Mouse (Mus musculus): ENCODE data around the gene Lrrk1.

Lrrk1 gene

DNA sequence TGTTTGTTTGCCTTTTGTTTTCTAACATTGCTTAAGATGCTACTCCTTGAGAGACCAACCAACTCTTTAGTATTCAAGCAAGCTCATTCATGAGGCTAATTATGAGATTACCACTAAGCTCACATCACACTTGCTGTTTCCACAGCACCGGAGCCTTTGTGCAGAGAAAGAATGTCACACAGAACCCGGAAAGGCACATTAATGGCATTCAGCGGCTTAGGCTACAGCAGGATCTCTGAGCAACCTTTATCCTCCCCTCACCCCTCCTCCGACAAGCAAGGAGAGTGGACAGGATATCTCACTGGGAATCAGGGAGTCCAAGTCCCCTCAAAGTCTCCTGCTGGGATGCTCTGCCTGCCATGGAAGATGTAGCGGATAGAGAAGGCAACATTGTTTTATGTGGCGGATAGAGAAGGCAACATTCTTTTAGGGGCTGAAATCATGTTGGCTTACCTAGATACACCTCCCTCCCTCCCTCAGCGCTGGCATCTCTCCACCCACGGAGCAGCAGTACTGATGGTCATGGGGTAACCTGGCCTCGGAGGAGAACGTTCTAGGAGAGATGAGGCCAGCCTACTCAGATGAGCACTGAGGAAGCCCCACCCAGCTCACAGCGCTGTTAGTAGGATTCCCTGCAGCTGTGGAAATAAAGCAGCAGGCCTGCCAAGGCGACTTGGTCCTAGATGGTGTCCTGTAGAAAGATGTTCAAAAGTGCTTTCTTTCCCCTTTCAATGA is 91.1 kb downstream of the Lrrk1 start:
- DNase-seq: no peak

DNA sequence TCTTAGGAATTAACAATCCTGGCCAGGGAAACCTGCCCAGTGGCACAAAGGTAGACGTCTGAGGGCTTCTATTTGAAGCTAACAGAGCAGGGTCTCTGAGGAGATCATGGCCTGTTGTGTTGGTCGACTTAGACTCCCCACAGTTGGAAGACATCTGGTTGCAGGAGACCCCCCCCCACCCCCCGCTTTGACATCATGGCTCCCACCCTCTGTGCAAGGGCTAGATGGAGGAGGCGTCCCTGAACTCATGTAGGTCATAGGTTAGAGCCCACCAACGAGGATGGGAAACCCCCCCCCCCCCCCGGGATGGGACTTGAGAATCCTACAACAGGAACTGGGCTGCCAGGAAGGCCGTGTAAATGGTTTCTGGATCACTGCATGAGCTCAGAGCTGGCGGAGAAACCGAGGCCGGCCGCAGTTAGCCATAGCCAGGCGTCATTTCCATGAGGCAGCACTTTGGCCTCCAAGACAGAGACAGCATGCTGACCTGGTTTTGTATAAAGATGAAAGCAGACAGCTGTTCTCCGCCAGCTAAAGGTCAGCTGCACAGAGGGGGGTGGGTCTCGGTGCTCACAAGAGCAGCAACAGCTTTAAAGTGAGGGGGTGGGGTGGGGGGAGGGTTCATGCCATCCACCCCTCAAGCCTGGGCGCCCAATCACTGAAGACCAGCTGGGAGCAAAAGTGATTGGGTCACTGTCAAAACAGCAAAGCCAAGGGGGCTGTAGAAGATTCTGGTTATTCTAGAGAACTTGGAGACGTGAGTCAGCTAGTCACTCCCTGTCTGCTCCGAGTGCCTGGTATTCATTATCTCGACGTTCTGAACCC is 95.4 kb downstream of the Lrrk1 start:
- no peak for DNase-seq

DNA sequence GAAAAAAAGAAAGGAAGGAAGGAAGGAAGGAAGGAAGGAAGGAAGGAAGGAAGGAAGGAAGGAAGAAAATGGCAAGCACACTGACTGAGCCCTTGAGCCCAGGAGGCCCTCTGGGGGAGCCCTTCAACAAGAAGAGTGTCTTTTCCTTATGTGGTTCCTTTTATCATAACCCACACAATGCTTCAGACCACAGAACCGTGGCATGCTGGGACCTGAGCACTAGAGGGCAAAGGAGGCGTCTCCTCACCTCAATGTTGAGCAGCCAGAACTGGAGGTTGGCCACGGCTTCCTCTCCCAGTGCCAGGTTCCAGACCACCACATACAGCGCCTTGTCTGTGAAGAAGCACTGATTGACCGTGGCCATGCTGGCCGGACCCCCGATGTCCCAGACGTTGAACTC is 96.1 kb downstream of the Lrrk1 start:
- no peak for DNase-seq

DNA sequence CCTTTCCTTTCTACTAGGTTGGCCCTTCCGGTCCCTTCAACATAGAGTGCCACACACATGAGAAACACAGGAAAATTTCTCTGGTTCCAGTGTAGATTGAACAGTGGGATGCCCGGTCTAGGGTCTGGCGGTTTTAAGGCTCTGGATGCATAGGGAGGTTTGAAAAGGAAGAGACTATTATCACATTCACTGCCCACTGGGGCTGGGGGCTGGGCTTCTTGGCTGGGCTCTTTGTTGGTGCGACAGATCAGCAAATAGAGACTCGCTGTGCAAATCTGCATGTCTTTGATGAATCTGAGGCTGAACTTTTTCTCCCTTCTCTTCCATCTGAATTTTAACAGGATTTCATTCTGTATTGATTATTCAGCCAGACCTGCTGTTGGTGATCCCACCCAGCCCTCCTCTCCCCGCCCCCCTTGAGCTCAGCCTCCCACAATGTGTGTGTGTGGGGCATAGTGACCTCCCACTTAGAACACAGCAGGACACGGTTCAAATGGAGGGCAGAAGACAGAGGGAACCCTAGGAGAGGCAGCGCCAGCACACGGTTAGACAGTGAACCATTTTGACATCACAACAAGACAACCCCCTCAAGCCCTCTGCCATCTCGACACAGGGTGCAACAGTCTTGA is 105.1 kb downstream of the Lrrk1 start:
- no peak for DNase-seq

DNA sequence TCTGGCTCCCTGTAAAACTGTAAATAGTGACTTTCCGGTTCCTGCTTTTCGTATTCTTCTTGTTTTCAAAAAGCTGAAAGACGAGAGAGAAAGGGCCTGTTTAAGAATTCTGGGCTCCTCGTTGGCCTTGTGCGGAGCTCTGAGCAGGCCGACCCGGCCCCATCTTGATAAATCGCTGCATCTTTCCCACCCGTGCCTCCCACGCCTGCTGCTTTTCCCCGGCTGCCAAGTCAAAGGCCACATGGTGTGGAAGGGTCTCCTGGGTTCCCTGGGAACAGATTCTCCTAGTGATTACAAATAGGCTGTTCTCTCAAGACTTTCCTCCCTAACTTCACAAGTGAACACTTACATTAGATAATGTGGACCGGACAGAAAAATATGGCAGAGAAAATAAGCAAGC is 105.9 kb downstream of the Lrrk1 start:
- DNase-seq: no peak

DNA sequence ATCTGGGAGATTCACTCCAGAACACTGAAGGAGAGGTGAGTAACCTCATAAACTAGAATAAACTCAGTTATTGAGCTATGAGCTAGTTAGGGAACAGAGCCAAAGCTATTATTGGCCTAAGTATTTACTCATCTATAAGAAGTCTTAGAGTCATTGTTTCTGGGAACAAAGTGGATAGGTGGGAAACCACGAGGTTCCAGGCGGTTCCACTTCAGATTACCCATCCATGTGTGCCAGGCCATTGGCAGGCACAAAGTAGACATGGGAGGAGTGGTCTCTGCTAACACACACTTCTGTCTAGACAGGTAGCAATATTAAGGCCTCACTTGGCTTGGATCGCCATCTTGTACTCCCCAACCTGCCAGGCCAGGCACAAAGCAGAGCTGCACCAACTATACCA is 110.1 kb downstream of the Lrrk1 start:
- no peak for DNase-seq

DNA sequence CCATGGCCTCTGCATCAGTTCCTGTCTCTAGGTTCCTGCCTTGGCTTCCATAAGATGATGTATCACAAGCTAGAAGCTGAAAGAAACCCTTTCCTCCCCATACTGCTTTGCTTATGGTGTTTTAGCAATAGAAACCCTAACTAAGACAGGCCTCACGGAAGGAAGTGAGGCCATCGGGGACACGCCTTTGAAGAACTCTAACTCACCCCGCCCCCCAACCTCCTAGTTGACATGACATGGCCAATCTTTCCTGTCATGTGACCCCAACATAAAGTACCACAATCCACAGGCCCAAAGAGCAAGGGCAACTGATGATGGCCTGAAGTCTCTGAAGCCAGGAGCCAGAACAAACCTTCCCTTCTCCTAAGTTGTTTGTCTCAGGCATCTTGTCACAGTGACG is 114.7 kb downstream of the Lrrk1 start:
- DNase-seq: no peak

DNA sequence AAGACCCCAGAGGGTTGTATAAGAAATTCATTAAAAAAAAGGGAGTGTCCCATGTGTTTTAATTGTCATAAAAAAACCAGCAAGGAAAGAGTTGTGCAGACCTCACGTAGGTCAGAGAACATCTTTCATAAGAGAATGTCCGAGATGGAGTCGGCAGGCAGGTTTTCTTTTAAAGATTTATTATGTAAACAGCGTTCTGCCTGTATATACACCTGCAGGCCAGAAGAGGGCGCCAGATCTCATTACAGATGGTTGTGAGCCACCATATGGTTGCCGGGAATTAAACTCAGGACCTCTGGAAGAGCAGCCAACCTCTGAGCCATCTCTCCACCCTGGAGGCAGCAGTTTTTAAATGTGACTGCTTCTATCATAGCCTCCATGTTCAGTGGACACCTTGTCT is 116.9 kb downstream of the Lrrk1 start:
- no peak for DNase-seq

DNA sequence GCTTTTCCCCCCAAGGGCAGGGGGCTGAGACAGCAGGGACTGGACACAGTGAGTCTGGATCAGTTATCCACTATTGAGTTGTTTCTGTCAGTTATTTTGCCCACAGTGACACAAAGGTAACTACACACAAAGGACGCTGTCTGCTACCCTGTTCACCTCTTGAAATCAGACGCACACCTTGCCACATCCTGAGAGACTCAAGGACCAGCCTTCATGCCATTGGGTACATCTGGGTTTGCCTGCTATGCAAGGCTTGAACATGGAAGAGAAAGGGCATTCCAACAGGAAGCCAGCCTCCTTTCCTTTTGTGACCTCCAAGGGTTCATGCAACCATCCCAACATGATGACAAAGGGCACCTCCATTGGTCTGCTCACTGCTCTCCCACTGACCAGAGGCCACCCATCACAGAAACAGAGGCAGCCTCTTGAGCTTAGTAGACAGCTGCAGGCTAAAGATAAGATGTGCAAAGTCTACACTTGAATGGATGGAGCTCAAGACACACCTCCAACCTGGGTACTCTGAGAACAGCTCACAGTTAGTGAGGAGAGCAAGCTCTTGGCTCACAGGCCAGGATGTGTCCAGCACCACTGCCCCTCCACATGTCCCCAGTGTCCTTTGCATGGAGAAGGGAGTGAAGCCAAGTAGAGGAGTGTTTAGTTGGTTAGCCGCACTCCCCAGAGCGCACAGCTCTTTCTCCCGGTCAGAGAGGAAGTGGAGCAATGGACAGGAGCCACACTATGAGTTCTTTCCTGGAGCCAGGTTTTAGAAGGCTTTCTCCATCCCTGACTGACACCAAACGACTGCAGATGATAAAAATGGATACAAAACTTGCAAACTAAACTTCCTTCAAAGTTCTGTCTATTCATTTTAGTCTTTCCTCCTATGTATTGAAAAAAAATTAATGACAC is 121.0 kb downstream of the Lrrk1 start:
- DNase-seq: no peak

DNA sequence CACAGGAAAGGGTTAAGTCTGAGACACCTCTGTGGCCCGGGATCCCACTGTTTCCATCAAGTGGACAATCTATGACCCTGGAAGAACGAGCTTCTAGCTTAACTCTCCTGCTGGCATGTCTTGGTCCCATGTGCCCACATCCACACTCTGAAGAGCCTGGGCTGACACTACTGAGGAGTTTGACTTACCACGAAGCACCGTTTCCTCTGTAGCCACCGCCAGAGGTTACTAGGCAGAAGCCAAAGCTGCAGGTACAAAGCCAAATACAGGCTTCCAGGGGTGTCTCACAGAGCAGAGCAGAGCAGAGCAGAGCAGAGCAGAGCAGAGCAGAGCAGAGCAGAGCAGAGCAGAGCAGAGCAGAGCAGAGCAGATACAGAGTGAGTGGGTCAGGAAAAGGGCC is 124.7 kb downstream of the Lrrk1 start:
- no peak for DNase-seq

DNA sequence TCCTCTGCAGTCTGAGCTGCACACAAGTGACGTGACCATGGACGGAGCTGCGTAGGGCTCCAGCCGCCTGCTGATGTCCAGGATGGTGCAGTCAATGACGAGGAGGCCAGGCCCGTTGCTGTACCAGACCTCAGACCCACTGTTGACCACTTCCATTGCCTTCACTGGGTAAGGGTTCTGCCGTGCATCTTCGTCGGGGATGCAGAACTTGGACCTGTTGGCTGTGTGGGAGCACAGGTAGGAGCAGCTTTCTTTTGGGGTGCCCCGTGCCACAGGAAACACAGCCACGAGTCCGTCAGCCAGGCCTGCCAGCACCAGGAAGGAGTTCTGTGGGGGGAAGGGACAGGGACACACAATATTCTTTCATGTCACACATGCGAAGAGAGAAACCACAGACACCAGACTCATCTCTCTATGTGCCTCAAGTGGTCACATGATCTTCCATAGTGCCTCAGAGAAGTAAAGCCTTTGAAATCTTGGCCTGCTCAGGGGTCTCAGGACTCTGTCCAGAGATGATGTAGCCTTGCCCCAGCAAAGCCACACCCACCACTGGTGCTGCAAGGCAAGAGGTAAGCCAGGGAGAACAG is 125.5 kb downstream of the Lrrk1 start:
- no peak for DNase-seq

DNA sequence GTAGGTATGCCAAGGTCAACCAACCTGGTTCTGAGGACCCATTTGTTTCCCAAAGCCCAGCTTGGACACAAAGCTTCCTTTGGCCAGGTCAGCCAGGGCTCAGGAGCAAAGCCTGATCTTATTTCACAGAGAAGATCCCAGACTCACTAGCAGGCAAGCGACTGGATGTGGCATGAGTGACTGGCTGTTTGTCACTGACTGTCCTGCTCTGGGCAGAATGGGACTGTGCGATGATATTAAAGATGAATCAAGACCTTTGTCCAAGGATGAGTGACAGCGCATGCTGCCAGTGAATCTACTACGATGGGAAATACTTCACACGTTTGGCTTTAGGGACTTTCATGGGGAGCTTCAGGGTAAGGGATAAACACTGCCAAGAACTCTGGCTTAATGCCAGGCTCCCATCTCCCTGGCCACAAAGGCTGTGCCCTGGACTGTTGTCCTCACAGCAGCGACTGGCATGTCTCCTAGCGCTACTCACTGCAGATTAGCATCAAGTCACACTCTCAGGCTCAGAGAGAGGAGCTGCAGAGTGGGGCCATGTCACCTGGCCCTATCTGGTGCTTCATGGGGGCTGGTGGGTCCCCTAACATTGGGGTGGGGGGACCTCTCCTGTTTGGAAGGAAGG is 127.3 kb downstream of the Lrrk1 start:
- DNase-seq: no peak

DNA sequence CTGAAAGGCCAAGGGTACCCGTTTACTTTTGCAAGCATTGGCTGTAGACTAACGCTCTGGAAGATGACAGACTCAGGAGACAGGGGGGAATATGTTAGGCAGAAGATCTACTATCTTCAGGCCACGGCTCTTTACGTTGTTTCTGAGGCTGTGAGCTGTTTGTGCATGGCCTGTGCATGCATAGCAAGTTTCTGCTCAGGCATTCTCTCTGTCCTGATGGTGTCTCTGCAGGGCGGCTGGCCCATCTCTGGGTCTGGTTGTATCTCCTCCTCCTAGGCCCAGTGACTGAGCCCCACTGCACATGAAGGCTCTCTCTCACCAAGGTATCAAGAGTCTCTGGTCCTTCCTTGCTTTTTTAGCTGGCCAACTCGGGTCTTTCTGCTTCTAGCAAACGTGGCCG is 127.9 kb downstream of the Lrrk1 start:
- no peak for DNase-seq

DNA sequence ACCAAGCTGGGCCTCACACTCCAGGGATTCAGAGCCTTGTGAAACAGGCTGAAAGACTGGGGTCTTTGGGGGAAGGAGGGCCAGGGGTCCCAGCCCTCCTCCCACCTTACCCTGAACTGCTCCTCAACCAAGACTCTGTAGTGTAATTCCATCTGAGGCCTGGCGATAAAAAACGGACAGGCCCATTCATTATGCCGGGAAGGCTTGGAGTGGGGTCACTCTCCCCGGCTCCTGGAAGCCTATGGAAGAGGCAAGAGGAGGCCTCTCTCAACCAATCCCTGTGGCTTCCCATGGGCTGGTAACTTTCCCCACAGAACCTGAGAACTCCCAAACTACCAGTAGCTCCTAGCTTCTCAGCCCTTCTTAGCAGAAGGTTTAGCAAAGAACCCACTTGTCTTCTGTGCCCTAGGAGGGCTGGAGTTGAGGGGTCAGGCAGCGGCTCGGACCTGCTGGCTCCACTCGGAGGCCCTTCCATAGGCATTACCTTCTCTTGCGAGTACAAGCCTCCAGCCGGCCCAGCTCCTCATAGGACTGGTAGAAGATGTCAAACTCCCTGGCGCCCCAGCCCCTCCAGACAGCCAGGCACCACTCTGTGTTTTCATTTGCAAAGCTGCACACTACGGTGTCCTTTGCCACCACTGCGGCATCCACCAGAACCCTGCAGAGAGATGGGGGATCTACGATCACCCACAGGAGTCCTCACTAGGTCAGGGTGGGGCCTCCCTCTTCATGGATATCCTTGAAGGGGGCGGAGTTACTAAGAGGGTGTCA is 128.5 kb downstream of the Lrrk1 start:
- DNase-seq: no peak

DNA sequence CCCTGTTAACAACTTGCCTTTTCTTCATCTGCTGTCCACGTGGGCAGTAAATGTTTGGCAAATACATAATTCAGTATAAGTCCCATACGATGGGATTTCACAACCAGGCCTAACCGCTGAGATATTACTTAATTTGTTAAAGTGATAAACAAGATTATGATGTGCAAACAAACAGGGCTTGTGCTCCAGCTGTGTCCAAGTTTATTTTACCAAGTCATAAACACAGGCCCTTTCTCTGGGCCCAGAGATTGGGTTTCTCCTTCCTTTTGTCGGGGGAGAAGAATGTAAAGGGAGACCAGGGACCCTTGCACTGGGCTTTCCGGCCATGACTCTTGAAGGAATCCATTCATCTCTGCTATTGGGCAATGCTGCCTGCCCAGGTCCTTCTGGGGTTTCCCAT is 129.2 kb downstream of the Lrrk1 start:
- no peak for DNase-seq

DNA sequence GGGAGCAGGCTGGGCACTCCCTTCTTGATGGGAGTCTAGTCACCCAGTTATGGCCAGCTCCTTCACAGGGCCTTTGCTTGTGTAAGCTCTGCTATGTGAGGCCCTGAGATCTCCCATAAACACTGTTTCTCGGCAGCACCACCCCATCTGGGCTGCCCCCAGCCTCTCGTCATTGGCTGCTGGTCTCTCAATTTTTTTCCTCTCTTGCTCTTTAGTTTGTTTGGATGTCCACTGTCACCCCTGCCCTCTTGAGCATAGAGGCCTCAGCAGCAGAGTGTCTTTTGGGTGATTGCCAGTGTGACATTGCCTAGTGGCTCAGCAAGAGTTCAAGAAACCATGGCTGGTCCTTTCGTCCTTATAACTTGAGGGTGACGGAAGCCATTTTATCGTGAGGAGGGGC is 130.9 kb downstream of the Lrrk1 start:
- DNase-seq: no peak

DNA sequence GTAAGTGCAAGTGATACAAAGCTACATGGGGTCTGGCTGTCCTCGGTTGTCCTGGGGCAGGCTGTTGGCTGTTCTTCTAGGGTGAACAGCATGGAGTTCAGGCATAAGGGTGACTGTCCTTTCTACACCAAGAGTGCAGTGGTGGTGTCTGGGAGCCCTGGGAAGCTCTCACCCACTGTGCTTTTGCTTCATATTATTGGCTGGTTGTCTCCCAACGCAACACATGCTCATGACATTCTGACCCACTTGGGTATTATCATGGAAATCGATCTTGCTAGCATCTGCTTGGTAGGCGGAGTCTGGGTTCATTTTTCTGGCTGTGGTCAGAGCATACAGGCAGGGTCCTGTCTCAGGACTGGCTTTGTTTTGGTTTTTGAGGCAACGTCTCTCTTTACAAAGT is 131.7 kb downstream of the Lrrk1 start:
- no peak for DNase-seq

DNA sequence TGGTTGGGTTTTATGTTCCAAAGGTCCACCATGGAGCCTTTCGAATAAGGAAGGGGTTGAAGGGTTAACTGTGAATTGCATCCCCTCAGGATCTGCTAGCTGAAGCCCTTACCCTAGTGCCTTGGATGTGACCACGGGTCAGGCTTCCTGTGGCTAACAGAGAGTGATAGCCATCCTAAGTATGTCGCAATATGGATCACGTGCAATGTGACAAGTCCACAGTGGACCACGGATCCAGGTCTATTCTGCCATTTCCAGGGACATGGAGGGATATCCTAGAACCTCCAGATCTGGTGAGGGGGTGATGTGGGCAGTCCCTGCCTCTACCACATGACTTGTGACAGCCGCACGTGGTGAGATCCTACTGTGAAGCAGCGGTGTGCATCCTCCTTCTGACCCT is 133.2 kb downstream of the Lrrk1 start:
- DNase-seq: no peak

DNA sequence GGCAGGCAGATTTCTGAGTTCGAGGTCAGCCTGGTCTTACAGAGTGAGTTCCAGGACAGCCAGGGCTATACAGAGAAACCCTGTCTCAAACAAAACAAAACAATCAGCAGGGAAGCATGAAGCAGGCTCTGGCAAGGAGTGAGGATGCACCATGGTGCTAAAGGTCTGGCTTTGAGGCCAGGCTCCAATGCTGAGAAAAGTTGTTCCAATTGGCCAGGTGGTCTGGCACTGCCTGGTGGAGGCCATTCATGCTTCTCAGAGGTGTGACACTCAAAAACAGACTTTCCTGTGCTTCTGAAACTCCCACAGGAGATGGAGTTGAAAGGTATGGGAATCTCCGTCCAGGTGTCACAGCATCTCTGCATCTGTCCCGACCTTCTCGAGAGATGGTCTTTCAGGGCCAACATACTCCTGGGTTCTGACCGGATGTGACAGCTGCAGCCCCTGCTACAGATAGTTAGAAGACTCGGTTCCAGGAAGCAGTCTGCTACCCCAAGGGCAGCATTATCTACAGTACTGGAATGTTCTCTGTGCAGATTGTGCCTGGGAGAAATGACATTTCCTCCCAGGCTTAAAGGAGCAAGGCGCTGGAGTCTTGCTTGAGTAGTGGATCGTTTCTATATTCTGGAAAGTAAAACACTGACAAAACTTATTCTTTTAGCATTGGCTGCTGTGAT is 134.0 kb downstream of the Lrrk1 start:
- DNase-seq: no peak

DNA sequence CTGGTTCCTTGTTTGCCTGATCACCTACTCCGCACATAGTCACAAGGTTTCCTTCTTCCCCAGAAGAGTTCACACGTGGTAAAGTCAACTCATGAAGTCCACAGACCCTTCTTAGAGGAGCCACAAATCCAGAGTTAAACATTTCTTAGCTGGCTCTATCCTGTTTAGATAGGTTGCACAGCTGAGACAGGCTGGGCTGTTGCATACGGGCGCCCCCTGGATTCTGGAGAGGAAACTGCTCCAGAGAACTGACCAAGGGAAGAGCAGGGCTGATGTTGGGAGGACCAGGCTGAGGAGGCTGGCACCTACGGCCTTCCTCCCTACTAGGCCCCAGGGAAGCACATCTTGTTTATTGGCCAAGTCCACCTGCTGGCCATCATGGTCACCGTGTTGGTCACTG is 138.1 kb downstream of the Lrrk1 start:
- DNase-seq: peak; percentile 68

DNA sequence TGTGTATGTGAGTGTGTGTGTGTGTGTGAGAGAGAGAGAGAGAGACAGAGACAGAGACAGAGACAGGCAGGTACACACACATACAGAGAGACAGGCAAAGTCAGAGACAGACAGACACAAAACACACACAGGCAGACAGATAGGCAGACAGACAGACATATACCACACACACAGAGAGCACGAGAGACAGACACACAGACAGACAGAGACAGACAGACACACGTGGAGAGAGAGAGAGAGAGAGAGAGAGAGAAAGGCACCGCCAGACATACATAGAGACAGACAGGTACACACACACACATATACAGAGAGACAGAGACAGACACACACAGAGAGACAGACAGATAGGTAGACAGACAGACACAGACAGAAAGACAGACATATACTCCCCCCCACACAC is 138.7 kb downstream of the Lrrk1 start:
- DNase-seq: no peak
